Comparison of ENCODE assay signal across 10 mouse cellular contexts in the genomic region with DNA sequence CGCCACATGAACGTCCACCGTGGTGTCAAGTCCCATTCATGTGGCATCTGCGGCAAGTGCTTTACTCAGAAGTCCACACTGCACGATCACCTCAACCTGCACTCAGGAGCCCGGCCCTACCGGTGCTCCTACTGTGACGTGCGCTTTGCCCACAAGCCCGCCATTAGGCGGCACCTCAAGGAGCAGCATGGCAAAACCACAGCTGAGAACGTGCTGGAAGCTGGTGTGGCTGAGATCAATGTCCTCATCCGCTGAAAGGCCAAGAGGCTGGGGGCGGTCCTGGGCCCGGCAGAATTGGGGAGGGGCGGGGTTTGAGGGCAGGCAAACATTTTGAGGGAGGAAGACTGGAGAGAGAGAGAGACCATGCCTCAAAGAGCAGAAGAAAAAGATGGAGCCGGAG. TPM values are rescaled to one million over a fixed set of nuclear protein-coding genes. Genes with fewer than 3 reads are reported as not detected.
DNase-seq lines count a peak whose midpoint lies in the region; ATAC-seq and TF ChIP-seq lines count a peak whose summit lies in the region.
"Had no signal": no experiment of that assay in that cellular context is flagged by ENCODE, and none has a peak within 500 bp of the region (broad histone marks: within the 10 kb centered on the region; RNA-seq: fewer than 3 reads in every experiment).

No protein-coding gene starts in this region.

- ATAC-seq in heart, embryonic 13.5 days (ENCODE audit: extremely low read depth, insufficient number of reproducible peaks, low FRiP score, low TSS enrichment), result no peak
- ATAC-seq in forebrain, embryonic 16.5 days, result no peak
- ATAC-seq in midbrain, embryonic 11.5 days (ENCODE audit: low FRiP score), result no peak

- no peak overlapping the region for H3K27ac ChIP-seq in heart, embryonic 13.5 days (replicated peaks)
- H3K27ac ChIP-seq in forebrain, embryonic 16.5 days (ENCODE audit: low read length), result no peak overlapping the region
- no peak overlapping the region for H3K27ac ChIP-seq in midbrain, embryonic 11.5 days (ENCODE audit: low read depth, low read length)

- H3K4me1 ChIP-seq in heart, embryonic 13.5 days, result peaks cover 46% of the 10 kb centered on the region
- peaks cover 70% of the 10 kb centered on the region for H3K4me1 ChIP-seq in E14TG2a.4 (replicated peaks; ENCODE audit: low read depth, low read length)
- peaks cover 46% of the 10 kb centered on the region for H3K4me1 ChIP-seq in forebrain, embryonic 16.5 days (replicated peaks; ENCODE audit: control insufficient read depth, insufficient read depth, low read length)
- peaks cover 26% of the 10 kb centered on the region for H3K4me1 ChIP-seq in midbrain, embryonic 11.5 days (ENCODE audit: control insufficient read depth, insufficient read depth, low read length)

- 0 out of 2 replicates have a peak overlapping the region, but pooled peaks have one; percentile 2 for H3K4me2 ChIP-seq in heart, embryonic 13.5 days
- peak overlapping the region; percentile 14 for H3K4me2 ChIP-seq in forebrain, embryonic 16.5 days (ENCODE audit: low read length)
- H3K4me2 ChIP-seq in midbrain, embryonic 11.5 days, result no peak overlapping the region

- WGBS in heart, embryonic 13.5 days, result 85% methylated on average over 17 of the region's 17 CpGs
- 81% methylated on average over 17 of the region's 17 CpGs for WGBS in forebrain, embryonic 16.5 days
- 88% methylated on average over 17 of the region's 17 CpGs for WGBS in midbrain, embryonic 11.5 days

- DNase-seq in heart, postnatal 14 days, result no peak
- no peak for DNase-seq in midbrain, embryonic 11.5 days (ENCODE audit: low spot score, missing footprints)
- DNase-seq in B cell, adult 2 months, result no peak
- DNase-seq in frontal cortex, postnatal 14 days (ENCODE audit: low spot score in 2 of 2), result no peak
- no peak for DNase-seq in left cerebral cortex, postnatal 4 days

- no peak for TF ChIP-seq CTCF in E14TG2a.4 (conservative IDR thresholded peaks at IDR 0.05; ENCODE audit: low read length)

- no peaks in the 10 kb centered on the region for H3K9me3 ChIP-seq in heart, embryonic 13.5 days
- H3K9me3 ChIP-seq in E14TG2a.4 (ENCODE audit: low read length), result no peaks in the 10 kb centered on the region
- no peaks in the 10 kb centered on the region for H3K9me3 ChIP-seq in forebrain, embryonic 16.5 days (ENCODE audit: control insufficient read depth, low read length)
- no peaks in the 10 kb centered on the region for H3K9me3 ChIP-seq in midbrain, embryonic 11.5 days (ENCODE audit: control insufficient read depth, low read length)

- H3K36me3 ChIP-seq in heart, embryonic 13.5 days, result peaks cover 15% of the 10 kb centered on the region
- peaks cover 19% of the 10 kb centered on the region for H3K36me3 ChIP-seq in E14TG2a.4 (ENCODE audit: insufficient read depth, low read length)
- peaks cover 8% of the 10 kb centered on the region for H3K36me3 ChIP-seq in forebrain, embryonic 16.5 days (ENCODE audit: control insufficient read depth, insufficient read depth)
- H3K36me3 ChIP-seq in midbrain, embryonic 11.5 days (ENCODE audit: control insufficient read depth, insufficient read depth, low read length), result peaks cover 9% of the 10 kb centered on the region

- intact Hi-C loops in heart, postnatal 14 days (cut with DNase I), result no loop called here
- intact Hi-C loops in left cerebral cortex, postnatal 4 days (cut with DNase I), result no loop called here

- no peak overlapping the region for H3K9ac ChIP-seq in heart, embryonic 13.5 days
- H3K9ac ChIP-seq in forebrain, embryonic 16.5 days (replicated peaks; ENCODE audit: low read depth, low read length), result no peak overlapping the region
- H3K9ac ChIP-seq in midbrain, embryonic 11.5 days (ENCODE audit: low read length), result no peak overlapping the region

- 0 out of 2 replicates have a peak overlapping the region, but pooled peaks have one; percentile 2 for H3K4me3 ChIP-seq in heart, embryonic 13.5 days
- peak overlapping the region; percentile 59 for H3K4me3 ChIP-seq in E14TG2a.4 (replicated peaks; ENCODE audit: low read length)
- no peak overlapping the region for H3K4me3 ChIP-seq in forebrain, embryonic 16.5 days (replicated peaks; ENCODE audit: low read length)
- peak overlapping the region; percentile 4; the same call in 1 of the 2 replicates for H3K4me3 ChIP-seq in midbrain, embryonic 11.5 days (ENCODE audit: low read depth, low read length)

- no peaks in the 10 kb centered on the region for H3K27me3 ChIP-seq in heart, embryonic 13.5 days (replicated peaks)
- 0 out of 2 replicates have a peak, but pooled peaks cover 4% of the 10 kb centered on the region for H3K27me3 ChIP-seq in E14TG2a.4 (ENCODE audit: insufficient read depth, low read length)
- no peaks in the 10 kb centered on the region for H3K27me3 ChIP-seq in forebrain, embryonic 16.5 days (replicated peaks; ENCODE audit: control insufficient read depth, insufficient read depth, low read length)
- H3K27me3 ChIP-seq in midbrain, embryonic 11.5 days (ENCODE audit: control insufficient read depth, insufficient read depth, low read length), result no peaks in the 10 kb centered on the region

RNA-seq across cellular contexts. Expression of a gene that starts 1.7 kb away (rescaled TPM):
- 0.84 and 1.9 TPM in 2 replicates for polyA plus RNA-seq in heart, embryonic 13.5 days (2015; fragmentation: Nextera tagmentation; extraction: Ambion mirVana)
- total RNA-seq in heart, postnatal 14 days (2021), result 1 to 10 TPM; 4.3 to 6.0 TPM
- polyA plus RNA-seq in forebrain, embryonic 16.5 days (2015; fragmentation: Nextera tagmentation; extraction: Ambion mirVana), result 1.6 and 1.7 TPM in 2 replicates
- 0.83 and 1.5 TPM in 2 replicates for polyA plus RNA-seq in midbrain, embryonic 11.5 days (2014; fragmentation: Nextera tagmentation; extraction: Ambion mirVana)
- 1 to 10 TPM; 2.1 to 3.2 TPM for total RNA-seq in left cerebral cortex, postnatal 4 days (2021)

RNA-seq across cellular contexts. Expression of a gene that starts 1.9 kb away (rescaled TPM):
- 38.8 and 42.4 TPM in 2 replicates for polyA plus RNA-seq in heart, embryonic 13.5 days (2015; fragmentation: Nextera tagmentation; extraction: Ambion mirVana)
- total RNA-seq in heart, postnatal 14 days (2021), result 10 to 100 TPM; 45.2 to 49.4 TPM
- polyA plus RNA-seq in forebrain, embryonic 16.5 days (2015; fragmentation: Nextera tagmentation; extraction: Ambion mirVana), result 107 and 121 TPM in 2 replicates
- polyA plus RNA-seq in midbrain, embryonic 11.5 days (2014; fragmentation: Nextera tagmentation; extraction: Ambion mirVana), result 56.9 and 60.5 TPM in 2 replicates
- total RNA-seq in left cerebral cortex, postnatal 4 days (2021), result 100 to 1,000 TPM; 232 to 251 TPM

RNA-seq across cellular contexts. Expression of a gene that starts 14.5 kb away (rescaled TPM):
- not detected in 2 replicates for polyA plus RNA-seq in heart, embryonic 13.5 days (2015; fragmentation: Nextera tagmentation; extraction: Ambion mirVana)
- total RNA-seq in heart, postnatal 14 days (2021), result not detected
- 0.29 TPM in 1 of 2 replicates, not detected in the other for polyA plus RNA-seq in forebrain, embryonic 16.5 days (2015; fragmentation: Nextera tagmentation; extraction: Ambion mirVana)
- 0.05 and 0.15 TPM in 2 replicates for polyA plus RNA-seq in midbrain, embryonic 11.5 days (2014; fragmentation: Nextera tagmentation; extraction: Ambion mirVana)
- not detected for total RNA-seq in left cerebral cortex, postnatal 4 days (2021)
- polyA plus RNA-seq: intestine, embryonic 14.5 days; neural tube, embryonic 11.5 days had no signal

RNA-seq across cellular contexts. Expression of a gene that starts 17.1 kb away (rescaled TPM):
- polyA plus RNA-seq in heart, embryonic 13.5 days (2015; fragmentation: Nextera tagmentation; extraction: Ambion mirVana), result 1.5 and 2.0 TPM in 2 replicates
- total RNA-seq in heart, postnatal 14 days (2021), result 1 to 10 TPM; 5.1 to 6.1 TPM
- 7.1 and 8.0 TPM in 2 replicates for polyA plus RNA-seq in forebrain, embryonic 16.5 days (2015; fragmentation: Nextera tagmentation; extraction: Ambion mirVana)
- 2.5 and 2.9 TPM in 2 replicates for polyA plus RNA-seq in midbrain, embryonic 11.5 days (2014; fragmentation: Nextera tagmentation; extraction: Ambion mirVana)
- total RNA-seq in left cerebral cortex, postnatal 4 days (2021), result 10 to 100 TPM; 35.4 to 38.3 TPM

RNA-seq across cellular contexts. Expression of a gene that starts 17.9 kb away (rescaled TPM):
- polyA plus RNA-seq in heart, embryonic 13.5 days (2015; fragmentation: Nextera tagmentation; extraction: Ambion mirVana), result 0.15 TPM in 1 of 2 replicates, not detected in the other
- total RNA-seq in heart, postnatal 14 days (2021), result under 1 TPM in 1 of 2 experiments, not detected in 1; 0.17 TPM
- polyA plus RNA-seq in forebrain, embryonic 16.5 days (2015; fragmentation: Nextera tagmentation; extraction: Ambion mirVana), result 0.09 TPM in 1 of 2 replicates, not detected in the other
- not detected in 2 replicates for polyA plus RNA-seq in midbrain, embryonic 11.5 days (2014; fragmentation: Nextera tagmentation; extraction: Ambion mirVana)
- total RNA-seq in left cerebral cortex, postnatal 4 days (2021), result under 1 TPM in 1 of 2 experiments, not detected in 1; 0.20 TPM
- polyA plus RNA-seq: neural tube, embryonic 11.5 days had no signal
